Mouse (Mus musculus) MEL (cell line): ENCODE measurements around the gene Ncmap. TPM values are rescaled to one million over a fixed set of nuclear protein-coding genes. Genes with fewer than 3 reads are reported as not detected.

Source experiments
- DNase-seq: peaks from one replicate; pipeline ENCODE4 v3.0.0; 2011; ENCODE audit warnings: low read depth, low spot score
- H3K27ac ChIP-seq: 2 replicates; pipeline ENCODE4 v1.5.1; 2012; ENCODE audit warnings: low read depth, mild to moderate bottlenecking, control low read depth, low read length, moderate library complexity; ENCODE audit not compliant: control insufficient read depth
- H3K27me3 ChIP-seq, 2 experiments: fragments of 150-350 bp in 1 of 2; sonication (generic) in 1 of 2; 2 replicates each; pipeline ENCODE4 v1.6.1; 2012; ENCODE audit warnings: low read length in 2 of 2, mild to moderate bottlenecking in 2 of 2, improper control_type of control experiment in 1 of 2, moderate library complexity in 1 of 2; ENCODE audit not compliant: insufficient read depth in 2 of 2, control insufficient read depth in 1 of 2
- H3K36me3 ChIP-seq, 2 experiments: 2 replicates each; pipeline ENCODE4 v1.6.1; 2012 to 2014; ENCODE audit warnings: low read length in 2 of 2, improper control_type of control experiment in 1 of 2, inconsistent platforms in 1 of 2, mild to moderate bottlenecking in 1 of 2; ENCODE audit not compliant: insufficient read depth in 2 of 2, control insufficient read depth in 1 of 2
- H3K4me1 ChIP-seq, 2 experiments: fragments of 150-350 bp in 1 of 2; sonication (generic) in 1 of 2; 2 replicates each; pipeline ENCODE4 v1.6.1; 2012; ENCODE audit warnings: low read length in 2 of 2, improper control_type of control experiment in 1 of 2, mild to moderate bottlenecking in 1 of 2; ENCODE audit not compliant: insufficient read depth in 2 of 2, control insufficient read depth in 1 of 2
- H3K4me3 ChIP-seq, 2 experiments: fragments of 150-350 bp in 1 of 2; sonication (generic) in 1 of 2; 2 replicates each; pipeline ENCODE4 v1.5.1; 2012; ENCODE audit warnings: low read depth in 2 of 2, low read length in 2 of 2, mild to moderate bottlenecking in 2 of 2, moderate library complexity in 2 of 2, control low read depth in 1 of 2, improper control_type of control experiment in 1 of 2; ENCODE audit not compliant: control insufficient read depth in 1 of 2, insufficient read depth in 1 of 2
- H3K79me2 ChIP-seq: 2 replicates; pipeline ENCODE4 v1.6.1; 2012; ENCODE audit warnings: mild to moderate bottlenecking, low read length, moderate library complexity; ENCODE audit not compliant: control insufficient read depth, poor library complexity, insufficient read depth
- H3K9ac ChIP-seq: 2 replicates; pipeline ENCODE4 v1.6.1; 2012; ENCODE audit warnings: low read depth, mild to moderate bottlenecking, control low read depth, low read length, moderate library complexity; ENCODE audit not compliant: control insufficient read depth, poor library complexity, severe bottlenecking
- H3K9me3 ChIP-seq: fragments of 150-350 bp; sonication (generic); replicated peaks from 2 replicates; pipeline ENCODE4 v1.6.1; 2012; ENCODE audit warnings: mild to moderate bottlenecking, low read length, improper control_type of control experiment, moderate library complexity; ENCODE audit not compliant: insufficient read depth
- BHLHE40 ChIP-seq: IDR thresholded peaks from 2 replicates; pipeline ENCODE4 v1.6.1; 2012; ENCODE audit warnings: low read depth, mild to moderate bottlenecking, inconsistent platforms, low read length, improper control_type of control experiment, borderline replicate concordance
- CHD1 ChIP-seq: IDR thresholded peaks from 2 replicates; pipeline ENCODE4 v1.6.1; 2012; ENCODE audit warnings: low read depth, mild to moderate bottlenecking, inconsistent platforms, low read length, improper control_type of control experiment
- CHD2 ChIP-seq: IDR thresholded peaks from 2 replicates; pipeline ENCODE4 v1.6.1; 2011; ENCODE audit warnings: low read length, improper control_type of control experiment
- CTCF ChIP-seq, 3 experiments: IDR thresholded peaks in 2 of 3; conservative IDR thresholded peaks in 1 of 3; 2 replicates each; pipeline ENCODE4 v1.5.1; 2011 to 2012; ENCODE audit warnings: low read length in 3 of 3, low read depth in 2 of 3, mild to moderate bottlenecking in 2 of 3, improper control_type of control experiment in 1 of 3, inconsistent platforms in 1 of 3, mixed read lengths in 1 of 3, moderate library complexity in 1 of 3; ENCODE audit not compliant: control insufficient read depth in 1 of 3, insufficient read depth in 1 of 3, poor library complexity in 1 of 3, severe bottlenecking in 1 of 3
- E2F4 ChIP-seq: IDR thresholded peaks from 2 replicates; pipeline ENCODE4 v1.6.1; 2011; ENCODE audit warnings: low read depth, low read length, improper control_type of control experiment, borderline replicate concordance
- ELF1 ChIP-seq: IDR thresholded peaks from 2 replicates; pipeline ENCODE4 v1.6.1; 2014; ENCODE audit warnings: low read depth, mild to moderate bottlenecking, inconsistent platforms, low read length, improper control_type of control experiment, moderate library complexity
- EP300 ChIP-seq, 2 experiments: IDR thresholded peaks; 2 replicates each; pipeline ENCODE4 v1.6.1; 2011; ENCODE audit warnings: improper control_type of control experiment in 2 of 2, low read length in 2 of 2, low read depth in 1 of 2, mild to moderate bottlenecking in 1 of 2
- ETS1 ChIP-seq: IDR thresholded peaks from 2 replicates; pipeline ENCODE4 v1.6.1; 2012; ENCODE audit warnings: low read depth, mild to moderate bottlenecking, inconsistent platforms, low read length, improper control_type of control experiment, moderate library complexity
- GABPA ChIP-seq: IDR thresholded peaks from 2 replicates; pipeline ENCODE4 v1.6.1; 2012; ENCODE audit warnings: low read depth, mild to moderate bottlenecking, inconsistent platforms, low read length, improper control_type of control experiment, moderate library complexity
- HCFC1 ChIP-seq: IDR thresholded peaks from 2 replicates; pipeline ENCODE4 v1.6.1; 2012; ENCODE audit warnings: low read depth, mild to moderate bottlenecking, inconsistent platforms, low read length, improper control_type of control experiment, moderate library complexity
- JUND ChIP-seq: IDR thresholded peaks from 2 replicates; pipeline ENCODE4 v1.6.1; 2011; ENCODE audit warnings: low read depth, mild to moderate bottlenecking, improper control_type of control experiment, low read length
- KAT2A ChIP-seq: conservative IDR thresholded peaks from 2 replicates; pipeline ENCODE4 v1.6.1; 2012; ENCODE audit warnings: low read depth, low read length, improper control_type of control experiment, inconsistent platforms
- MAFK ChIP-seq: IDR thresholded peaks from 2 replicates; pipeline ENCODE4 v1.6.1; 2011; ENCODE audit warnings: low read depth, mild to moderate bottlenecking, low read length, improper control_type of control experiment, borderline replicate concordance
- MAX ChIP-seq: IDR thresholded peaks from 2 replicates; pipeline ENCODE4 v1.6.1; 2011; ENCODE audit warnings: low read length, improper control_type of control experiment
- MAZ ChIP-seq: IDR thresholded peaks from 2 replicates; pipeline ENCODE4 v1.6.1; 2012; ENCODE audit warnings: low read depth, mild to moderate bottlenecking, inconsistent platforms, low read length, improper control_type of control experiment
- MEF2A ChIP-seq: IDR thresholded peaks from 2 replicates; pipeline ENCODE4 v1.6.1; 2014; ENCODE audit warnings: low read depth, mild to moderate bottlenecking, inconsistent platforms, low read length, improper control_type of control experiment; ENCODE audit not compliant: poor library complexity, insufficient replicate concordance, severe bottlenecking; ENCODE audit errors: extremely low read depth
- MXI1 ChIP-seq: IDR thresholded peaks from 2 replicates; pipeline ENCODE4 v1.6.1; 2011; ENCODE audit warnings: mild to moderate bottlenecking, low read depth, low read length, improper control_type of control experiment
- NELFE ChIP-seq: IDR thresholded peaks from 2 replicates; pipeline ENCODE4 v1.6.1; 2011; ENCODE audit warnings: low read depth, low read length, improper control_type of control experiment
- NRF1 ChIP-seq: IDR thresholded peaks from 2 replicates; pipeline ENCODE4 v1.6.1; 2014; ENCODE audit warnings: low read depth, mild to moderate bottlenecking, inconsistent platforms, low read length, improper control_type of control experiment, moderate library complexity; ENCODE audit not compliant: poor library complexity, insufficient read depth, severe bottlenecking
- POLR2A ChIP-seq, 2 experiments: IDR thresholded peaks; 2 replicates each; pipeline ENCODE4 v1.6.1; 2011 to 2012; ENCODE audit warnings: low read length in 2 of 2, mild to moderate bottlenecking in 2 of 2, control low read depth in 1 of 2, improper control_type of control experiment in 1 of 2, low read depth in 1 of 2, moderate library complexity in 1 of 2; ENCODE audit not compliant: control insufficient read depth in 1 of 2, insufficient read depth in 1 of 2, poor library complexity in 1 of 2
- POLR2AphosphoS2 ChIP-seq: IDR thresholded peaks from 2 replicates; pipeline ENCODE4 v1.6.1; 2011; ENCODE audit warnings: low read length, improper control_type of control experiment
- POLR2AphosphoS5 ChIP-seq: IDR thresholded peaks from 2 replicates; pipeline ENCODE4 v1.6.1; 2012; ENCODE audit warnings: low read depth, borderline replicate concordance, mild to moderate bottlenecking, inconsistent platforms, low read length, moderate library complexity, mixed read lengths
- RAD21 ChIP-seq: IDR thresholded peaks from 2 replicates; pipeline ENCODE4 v1.6.1; 2011; ENCODE audit warnings: mild to moderate bottlenecking, low read depth, low read length, improper control_type of control experiment
- RCOR1 ChIP-seq: IDR thresholded peaks from 2 replicates; pipeline ENCODE4 v1.6.1; 2012; ENCODE audit warnings: low read depth, mild to moderate bottlenecking, inconsistent platforms, low read length, improper control_type of control experiment
- SIN3A ChIP-seq: IDR thresholded peaks from 2 replicates; pipeline ENCODE4 v1.6.1; 2012; ENCODE audit warnings: low read length, improper control_type of control experiment, inconsistent platforms
- SMC3 ChIP-seq: IDR thresholded peaks from 2 replicates; pipeline ENCODE4 v1.6.1; 2011; ENCODE audit warnings: low read depth, low read length, improper control_type of control experiment
- TAL1 ChIP-seq: IDR thresholded peaks from 2 replicates; pipeline ENCODE4 v1.6.1; 2012; ENCODE audit warnings: mild to moderate bottlenecking, inconsistent platforms, low read length, moderate library complexity, mixed read lengths
- TBP ChIP-seq: IDR thresholded peaks from 2 replicates; pipeline ENCODE4 v1.8.0; 2011; ENCODE audit warnings: low read depth, low read length, improper control_type of control experiment
- TCF12 ChIP-seq: IDR thresholded peaks from 2 replicates; pipeline ENCODE4 v1.6.1; 2014; ENCODE audit warnings: low read depth, mild to moderate bottlenecking, inconsistent platforms, low read length, improper control_type of control experiment, moderate library complexity
- UBTF ChIP-seq: IDR thresholded peaks from 2 replicates; pipeline ENCODE4 v1.6.1; 2012; ENCODE audit warnings: low read depth, mild to moderate bottlenecking, inconsistent platforms, low read length, improper control_type of control experiment, moderate library complexity, borderline replicate concordance; ENCODE audit not compliant: insufficient read depth
- USF1 ChIP-seq: IDR thresholded peaks from 2 replicates; pipeline ENCODE4 v1.6.1; 2014; ENCODE audit warnings: low read depth, mild to moderate bottlenecking, inconsistent platforms, low read length, improper control_type of control experiment, moderate library complexity
- USF2 ChIP-seq, 2 experiments: IDR thresholded peaks; 2 replicates each; pipeline ENCODE4 v1.6.1; 2011 to 2012; ENCODE audit warnings: improper control_type of control experiment in 2 of 2, low read length in 2 of 2, borderline replicate concordance in 1 of 2, inconsistent platforms in 1 of 2, low read depth in 1 of 2, mild to moderate bottlenecking in 1 of 2; ENCODE audit not compliant: insufficient read depth in 1 of 2
- ZC3H11A ChIP-seq: IDR thresholded peaks from 2 replicates; pipeline ENCODE4 v1.6.1; 2012; ENCODE audit warnings: low read depth, mild to moderate bottlenecking, inconsistent platforms, low read length, improper control_type of control experiment
- ZMIZ1 ChIP-seq: IDR thresholded peaks from 2 replicates; pipeline ENCODE4 v1.6.1; 2012; ENCODE audit warnings: low read depth, mild to moderate bottlenecking, inconsistent platforms, low read length, improper control_type of control experiment, moderate library complexity
- ZNF384 ChIP-seq: IDR thresholded peaks from 2 replicates; pipeline ENCODE4 v1.6.1; 2012; ENCODE audit warnings: low read depth, mild to moderate bottlenecking, inconsistent platforms, low read length, improper control_type of control experiment
- polyA plus RNA-seq, 2 experiments: library from polyadenylated mRNA; stranded (reverse) in 1 of 2; unstranded in 1 of 2; fragments of >175 nt in 1 of 2; fragments of >200 nt in 1 of 2; gene quantifications; 2 replicates each; pipeline versions ENCODE4 v1.2.1 to v1.2.4; 2012; ENCODE audit warnings: low replicate concordance in 2 of 2, low read depth in 1 of 2; ENCODE audit not compliant: insufficient read length in 2 of 2, insufficient read depth in 1 of 2, missing spikeins in 1 of 2
- total RNA-seq: library from RNA; depleted of rRNA; stranded (reverse); fragments of 300-350 nt; gene quantifications from 2 replicates; pipeline ENCODE4 v1.2.3, GENCODE M21; 2012

Gene Ncmap
- total and polyA plus RNA-seq, 3 experiments, result 0.08 to 0.22 TPM; not detected in 1

GRCm38 (mm10) chr4:135439904-135440522 is 42.0 kb upstream of the Ncmap start:
- H3K4me1 ChIP-seq, result peaks cover 9 to 21% of the 10 kb centered on the region in 2 experiments
- H3K27ac ChIP-seq, result peak overlapping the region; percentile 99
- H3K4me3 ChIP-seq, result peak overlapping the region; percentile 51 to 52
- H3K9ac ChIP-seq, result peak overlapping the region; percentile 76
- no peaks in the 10 kb centered on the region for H3K9me3 ChIP-seq
- peaks cover 0 to 10% of the 10 kb centered on the region in 2 experiments; a peak in 2 of 4 replicates for H3K36me3 ChIP-seq
- DNase-seq, result peak; percentile 92
- no peaks in the 10 kb centered on the region for H3K27me3 ChIP-seq
- H3K79me2 ChIP-seq, result no peaks in the 10 kb centered on the region
- TF ChIP-seq ETS1, result peak; percentile 80
- TF ChIP-seq RCOR1, result peak; percentile 83
- peak; percentile 71 for TF ChIP-seq TBP
- peak; percentile 58; the same call in 1 of the 2 replicates for TF ChIP-seq ZMIZ1
- TF ChIP-seq MAFK, result peak; percentile 66; the same call in 1 of the 2 replicates
- TF ChIP-seq ELF1, result peak; percentile 47; the same call in 1 of the 2 replicates
- no peak for TF ChIP-seq NRF1
- no peak for TF ChIP-seq POLR2A (IDR thresholded peaks at IDR 0.05; ENCODE audit: control insufficient read depth in 1 of 2, insufficient read depth in 1 of 2, low read depth in 1 of 2, low read length in 2 of 2, poor library complexity in 1 of 2)
- peak; percentile 6; the same call in 1 of the 2 replicates for TF ChIP-seq RAD21
- no peak for TF ChIP-seq POLR2AphosphoS5
- peak; percentile 90 for TF ChIP-seq TAL1
- TF ChIP-seq GABPA, result no peak
- peak; percentile 86 for TF ChIP-seq SIN3A
- TF ChIP-seq UBTF, result no peak
- TF ChIP-seq MAX, result peak; percentile 76
- peak; percentile 53 for TF ChIP-seq KAT2A
- TF ChIP-seq SMC3, result peak; percentile 31
- TF ChIP-seq MEF2A, result 0 out of 2 replicates have a peak, but pooled peaks have one; percentile 40
- 0 out of 2 replicates have a peak, but pooled peaks have one; percentile 61 for TF ChIP-seq CHD1
- TF ChIP-seq POLR2AphosphoS2, result no peak; the same call in 1 of the 2 replicates
- peak; percentile 98 to 99 for TF ChIP-seq EP300 (IDR thresholded peaks at IDR 0.05; ENCODE audit: low read depth in 1 of 2, low read length in 2 of 2)
- TF ChIP-seq CHD2, result no peak
- 0 out of 2 replicates have a peak, but pooled peaks have one; percentile 9 for TF ChIP-seq ZC3H11A
- peak; percentile 27; the same call in 1 of the 2 replicates for TF ChIP-seq MAZ
- TF ChIP-seq HCFC1, result no peak; the same call in 1 of the 2 replicates
- TF ChIP-seq MXI1, result peak; percentile 44
- 0 out of 2 replicates have a peak, but pooled peaks have one; percentile 20 for TF ChIP-seq JUND
- peak; percentile 37 for TF ChIP-seq ZNF384
- no peak for TF ChIP-seq USF2 (IDR thresholded peaks at IDR 0.05; ENCODE audit: borderline replicate concordance in 1 of 2, insufficient read depth in 1 of 2, low read depth in 1 of 2, low read length in 2 of 2)
- peak; percentile 40 to 61 (median 45); a peak in 5 of 6 replicates for TF ChIP-seq CTCF (IDR thresholded peaks at IDR 0.05 in 2 of 3, conservative IDR thresholded peaks at IDR 0.05 in 1 of 3; ENCODE audit: control insufficient read depth in 1 of 3, insufficient read depth in 1 of 3, low read depth in 2 of 3, low read length in 3 of 3, poor library complexity in 1 of 3, severe bottlenecking in 1 of 3)
- peak; percentile 95 for TF ChIP-seq TCF12
- 0 out of 2 replicates have a peak, but pooled peaks have one; percentile 18 for TF ChIP-seq USF1
- peak; percentile 64; the same call in 1 of the 2 replicates for TF ChIP-seq BHLHE40
- TF ChIP-seq NELFE, result peak; percentile 52
- TF ChIP-seq E2F4, result no peak
